Mouse (Mus musculus) left cerebral cortex, postnatal 4 days (tissue): ENCODE results near the gene Mta1. TPM values are rescaled to one million over a fixed set of nuclear protein-coding genes. Genes with fewer than 3 reads are reported as not detected.

Experiments used
- DNase-seq: peaks from one replicate; pipeline ENCODE4 v3.0.0-alpha.2; 2022
- intact Hi-C: fragments of 180-260 bp; cut with DNase I; formaldehyde crosslinking; loops from one replicate; pipeline ENCODE4 v1.15.1; 2025
- microRNA-seq: library from miRNA; unstranded; fragments of <30 nt; microRNA quantifications from one replicate; pipeline ENCODE4 v1.2.0, GENCODE M21; 2022
- total RNA-seq, 2 experiments: library from RNA; stranded (reverse); gene quantifications; 2 replicates each; pipeline ENCODE4 v1.2.3; 2021

The Mta1 gene
- total RNA-seq, 2 experiments from 2014 or later: 103 to 105 TPM

DNA sequence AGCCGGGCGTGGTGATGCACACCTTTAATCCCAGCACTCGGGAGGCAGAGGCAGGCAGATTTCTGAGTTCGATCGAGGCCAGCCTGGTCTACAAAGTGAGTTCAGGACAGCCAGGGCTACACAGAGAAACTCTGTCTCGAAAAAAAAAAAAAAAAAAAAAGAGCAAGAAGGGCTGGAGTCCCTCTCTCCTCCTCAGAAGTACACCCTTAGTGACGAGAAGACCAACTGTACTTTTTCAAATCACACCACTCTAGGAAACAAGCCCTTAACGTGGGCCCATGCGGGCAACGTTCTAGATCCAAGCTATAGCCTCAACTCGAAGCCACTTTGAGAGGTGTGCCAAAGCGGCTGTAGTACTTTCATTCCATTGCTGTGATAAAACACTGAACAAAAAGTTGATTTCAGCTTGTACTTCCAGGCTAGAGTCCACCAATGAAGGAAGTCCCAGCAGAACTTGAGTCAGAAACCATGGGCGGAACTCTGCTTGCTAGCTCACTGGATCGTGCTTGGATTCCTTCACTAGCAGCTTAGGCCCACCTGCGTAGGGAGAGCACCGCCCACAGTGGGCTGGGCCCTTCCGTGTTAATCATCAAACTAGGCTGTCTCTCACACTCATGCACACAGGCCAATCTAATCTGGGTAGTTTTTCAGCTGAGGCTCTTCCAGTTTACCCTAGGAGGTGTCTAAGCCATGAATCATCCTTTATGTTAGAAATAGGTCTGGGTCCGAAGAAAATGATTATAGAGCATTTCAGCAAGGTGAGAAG, 79.1 kb downstream of the Mta1 start:
- intact Hi-C loops: no loop called here
- DNase-seq: no peak

DNA sequence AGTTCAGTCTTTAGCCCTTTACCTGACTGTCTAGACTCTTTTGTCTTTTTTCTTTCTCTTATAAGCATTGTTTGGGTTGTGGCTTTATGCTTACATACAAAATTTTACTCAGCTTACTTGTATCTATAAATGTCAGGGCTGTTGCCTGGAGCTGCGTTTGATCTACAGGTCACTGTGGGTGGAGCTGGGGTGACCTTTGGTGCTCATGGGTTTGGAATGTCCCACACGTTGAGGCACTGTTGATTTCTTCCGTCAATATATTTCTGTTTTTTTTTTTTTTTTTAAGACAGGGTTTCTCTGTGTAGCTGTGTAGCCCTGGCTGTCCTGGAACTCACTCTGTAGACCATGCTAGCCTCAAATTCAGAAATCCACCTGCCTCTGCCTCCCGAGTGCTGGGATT, 82.9 kb downstream of the Mta1 start:
- intact Hi-C loops: no loop called here
- no peak for DNase-seq

- DNase-seq: no peak
- intact Hi-C loops: no loop called here
These were observed 86.9 kb downstream of the Mta1 start for GRCm38 (mm10) chr12:113184945-113185344.

DNA sequence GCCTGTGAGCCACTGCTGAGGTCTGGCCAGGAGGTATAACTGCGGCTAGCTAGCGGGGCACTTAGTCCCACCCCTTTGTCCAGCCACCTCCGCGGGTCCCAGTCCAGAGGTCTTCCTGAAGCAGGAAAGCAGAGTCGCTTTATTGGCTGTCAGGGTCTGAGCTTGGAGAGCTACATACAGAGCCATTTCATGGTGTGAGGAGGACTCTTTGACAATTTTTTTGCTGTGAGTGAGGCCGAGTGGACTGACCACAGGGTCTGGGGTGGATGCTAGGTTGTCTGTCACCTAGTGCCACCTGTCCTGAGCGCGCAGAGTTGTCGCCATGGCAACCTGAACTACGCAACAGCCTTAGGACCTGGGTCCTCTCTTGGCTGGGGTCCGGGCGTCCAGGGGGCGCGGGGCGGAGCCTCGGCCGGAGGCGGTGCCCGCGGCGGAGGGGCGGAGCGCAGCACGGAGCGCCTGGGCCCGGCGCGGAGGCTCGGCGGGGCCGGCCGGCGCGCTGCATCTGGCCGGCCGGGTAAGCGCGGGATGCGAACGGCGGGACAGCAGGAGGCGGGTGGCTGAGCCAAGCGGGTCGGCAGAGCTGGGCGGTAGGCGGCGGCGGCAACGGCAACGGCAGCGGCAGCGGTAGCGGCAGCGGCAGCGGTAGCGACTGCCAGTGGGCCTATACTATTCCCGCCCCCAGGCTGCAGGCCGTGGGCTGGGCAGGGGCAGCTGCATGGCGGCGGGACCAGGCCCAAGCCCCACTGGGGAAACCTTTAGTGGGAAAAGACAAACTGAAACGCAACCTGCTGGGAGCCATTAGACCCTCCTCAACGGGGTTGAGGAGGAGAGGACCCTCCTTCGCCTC, 87.6 kb downstream of the Mta1 start, which contains the start of gene Tmem121:
TSS of gene Tmem121 (plus strand) at position 489 of the 850 bp plus-strand sequence.
- intact Hi-C loops: no loop called here
- peak; percentile 54 for DNase-seq

GRCm38 (mm10) chr12:113186326-113187010, 88.4 kb downstream of the Mta1 start:
- DNase-seq: peak; percentile 18
- intact Hi-C loops: no loop called here

Small RNA genes within 50 kb of the gene (microRNA-seq; reads per million reads assigned to microRNA genes)
- not detected for gene Gm44471

Other genes with a start within 250 kb of the Mta1 start
- gene Gpr132, start 230.1 kb upstream of the Mta1 start, total RNA-seq: not detected
- gene Jag2, start 168.5 kb upstream of the Mta1 start, total RNA-seq: 10 to 100 TPM; 76.5 to 97.2 TPM
- gene Nudt14, start 156.2 kb upstream of the Mta1 start, total RNA-seq: 10 to 100 TPM; 12.5 to 16.7 TPM
- gene Btbd6, start 121.8 kb upstream of the Mta1 start, total RNA-seq: 10 to 100 TPM; 53.6 to 59.2 TPM
- 10 to 100 TPM; 64.5 to 67.2 TPM for gene Brf1, start 97.6 kb upstream of the Mta1 start, total RNA-seq
- 100 to 1,000 TPM; 184 to 189 TPM for gene Pacs2, start 83.8 kb upstream of the Mta1 start, total RNA-seq
- under 1 TPM; 0.40 to 0.74 TPM for gene Tex22, start 23.8 kb upstream of the Mta1 start, total RNA-seq
- gene Crip2, start 42.0 kb downstream of the Mta1 start, total RNA-seq: 100 to 1,000 TPM; 306 to 334 TPM
- 10 to 100 TPM; 14.9 to 16.3 TPM for gene Crip1, start 48.0 kb downstream of the Mta1 start, total RNA-seq
- 1 to 10 TPM; 5.6 to 5.7 TPM for gene Tedc1, start 58.1 kb downstream of the Mta1 start, total RNA-seq
- gene Tmem121, start 87.7 kb downstream of the Mta1 start, total RNA-seq: 10 to 100 TPM; 37.8 to 40.0 TPM